Mouse (Mus musculus): ENCODE measurements around the gene Baz1a.

DNA sequence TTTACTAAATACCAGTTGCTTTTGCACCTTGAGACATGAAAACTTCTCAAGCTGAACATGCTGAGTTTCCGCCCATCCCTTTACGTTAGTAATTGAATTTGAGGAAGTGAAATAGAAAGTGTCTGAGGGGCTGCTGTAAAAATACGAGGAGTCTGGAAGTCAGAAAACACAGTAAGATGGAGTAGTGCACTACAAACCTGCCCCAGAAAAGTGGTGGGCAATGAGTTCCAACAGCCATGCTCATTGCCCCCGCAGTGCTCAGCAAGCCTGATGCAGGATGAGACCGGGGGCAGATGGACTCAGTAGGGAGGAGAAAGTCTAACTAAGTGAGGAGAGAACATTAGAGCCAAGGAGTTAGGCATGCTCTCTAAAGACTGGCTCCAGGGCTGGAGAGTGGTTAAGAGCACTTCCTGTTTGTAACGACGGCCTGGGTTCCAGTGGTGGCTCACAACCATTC, 5.3 kb upstream of the Baz1a start:
- no peak for TF ChIP-seq CTCF (IDR thresholded peaks at IDR 0.05; ENCODE audit: low read depth, low read length)
- TF ChIP-seq POLR2A (IDR thresholded peaks at IDR 0.05; ENCODE audit: extremely low read depth, insufficient read depth, low read length) = no peak

All from liver, adult 2 months (tissue).